Mouse (Mus musculus) midbrain, postnatal 0 days (tissue): ENCODE measurements around the gene Cacna2d4. TPM values are rescaled to one million over a fixed set of nuclear protein-coding genes. Genes with fewer than 3 reads are reported as not detected.
A peak's percentile ranks its signal among the peaks of the same experiment; 100 is the strongest.

Experiments
- ATAC-seq: fragments of 200-750 bp; cut with Nextera tagmentation; 2 replicates; pipeline ENCODE4 v1.8.0; 2017; ENCODE audit warnings: moderate number of reproducible peaks, mild to moderate bottlenecking, moderate TSS enrichment, moderate library complexity; ENCODE audit not compliant: low FRiP score
- DNase-seq: peaks from one replicate; pipeline ENCODE4 v3.0.0-alpha.2; 2015; ENCODE audit warnings: low spot score
- H3K27ac ChIP-seq: fragments of 300-500 bp; sonication (generic); 2 replicates; pipeline ENCODE4 v1.5.1; 2014; ENCODE audit warnings: low read depth, mild to moderate bottlenecking, low read length, mixed read lengths
- H3K27me3 ChIP-seq: fragments of 300-500 bp; sonication (generic); 2 replicates; pipeline ENCODE4 v1.6.1; 2014; ENCODE audit warnings: low read length, control low read depth, mixed read lengths; ENCODE audit not compliant: insufficient read depth
- H3K36me3 ChIP-seq: fragments of 300-500 bp; sonication (generic); 2 replicates; pipeline ENCODE4 v1.6.1; 2014; ENCODE audit warnings: low read length, control low read depth, mixed read lengths; ENCODE audit not compliant: insufficient read depth
- H3K4me1 ChIP-seq: fragments of 300-500 bp; sonication (generic); 2 replicates; pipeline ENCODE4 v1.6.1; 2014; ENCODE audit warnings: mild to moderate bottlenecking, control low read depth, antibody characterized with exemption, low read length, mixed read lengths; ENCODE audit not compliant: insufficient read depth
- H3K4me2 ChIP-seq: fragments of 300-500 bp; sonication (generic); 2 replicates; pipeline ENCODE4 v1.6.1; 2014; ENCODE audit warnings: low read depth, mild to moderate bottlenecking, low read length, mixed read lengths; ENCODE audit not compliant: poor library complexity, severe bottlenecking
- H3K4me3 ChIP-seq: fragments of 300-500 bp; sonication (generic); 2 replicates; pipeline ENCODE4 v1.5.1; 2014; ENCODE audit warnings: low read depth, mild to moderate bottlenecking, low read length, moderate library complexity
- H3K9ac ChIP-seq: fragments of 300-500 bp; sonication (generic); replicated peaks from 2 replicates; pipeline ENCODE4 v1.6.1; 2014; ENCODE audit warnings: mild to moderate bottlenecking, low read length, moderate library complexity, mixed read lengths; ENCODE audit not compliant: poor library complexity, severe bottlenecking
- H3K9me3 ChIP-seq: fragments of 300-500 bp; sonication (generic); 2 replicates; pipeline ENCODE4 v1.6.1; 2016; ENCODE audit warnings: low read length, control low read depth
- CTCF ChIP-seq: IDR thresholded peaks from 2 replicates; pipeline ENCODE4 v1.5.1; 2016; ENCODE audit warnings: antibody characterized with exemption, mild to moderate bottlenecking
- WGBS: fragments of 180-500 bp; shearing (Covaris S2); extraction: QIAGEN DNeasy Blood & Tissue Kit; methylation state at CpG from one replicate; pipeline ENCODE4 v1.1.7; 2014; 5-methylcytosine and 5-hydroxymethylcytosine counted together
- polyA plus RNA-seq: library from polyadenylated mRNA; unstranded; fragments of >200 nt; fragmentation: Nextera tagmentation; extraction: Ambion mirVana; gene quantifications from 2 replicates; pipeline ENCODE4 v1.2.1, GENCODE M21; 2015
- total RNA-seq: library from RNA; depleted of rRNA; stranded (reverse); fragments of >200 nt; gene quantifications from 2 replicates; pipeline ENCODE4 v1.2.3, GENCODE M21; 2014

The Cacna2d4 gene
- total and polyA plus RNA-seq, 2 experiments from 2014 or later: 0.74 to 0.77 TPM

DNA sequence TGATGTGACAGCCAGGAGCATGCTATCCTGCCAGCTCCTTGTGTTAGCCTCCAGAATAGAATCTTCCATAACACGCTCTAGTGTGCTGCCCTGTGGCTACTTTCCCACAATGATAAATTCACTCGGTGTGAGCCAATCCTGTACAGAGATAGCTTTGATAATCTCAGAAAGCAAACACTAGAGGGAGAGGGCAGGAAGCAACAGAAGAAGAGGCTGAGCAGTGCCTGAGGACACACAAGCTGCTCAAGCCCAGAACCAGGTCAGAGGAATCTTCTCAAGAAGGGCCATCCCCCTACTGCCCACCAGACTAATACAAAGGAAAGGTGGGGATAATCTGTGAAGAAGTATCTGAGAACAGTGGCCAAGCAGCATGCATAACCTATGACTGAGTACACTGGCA is 131.1 kb downstream of the Cacna2d4 start:
- H3K4me2 ChIP-seq: no peak overlapping the region
- no peak overlapping the region for H3K9ac ChIP-seq
- TF ChIP-seq CTCF: no peak
- H3K27ac ChIP-seq: no peak overlapping the region
- H3K27me3 ChIP-seq: no peaks in the 10 kb centered on the region
- no peak overlapping the region for H3K4me3 ChIP-seq
- no peak for ATAC-seq
- peaks cover 4% of the 10 kb centered on the region; the same call in 1 of the 2 replicates for H3K36me3 ChIP-seq
- no peak for DNase-seq
- WGBS: 82% methylated on average over 2 of the region's 2 CpGs
- H3K9me3 ChIP-seq: no peaks in the 10 kb centered on the region
- no peaks in the 10 kb centered on the region for H3K4me1 ChIP-seq

DNA sequence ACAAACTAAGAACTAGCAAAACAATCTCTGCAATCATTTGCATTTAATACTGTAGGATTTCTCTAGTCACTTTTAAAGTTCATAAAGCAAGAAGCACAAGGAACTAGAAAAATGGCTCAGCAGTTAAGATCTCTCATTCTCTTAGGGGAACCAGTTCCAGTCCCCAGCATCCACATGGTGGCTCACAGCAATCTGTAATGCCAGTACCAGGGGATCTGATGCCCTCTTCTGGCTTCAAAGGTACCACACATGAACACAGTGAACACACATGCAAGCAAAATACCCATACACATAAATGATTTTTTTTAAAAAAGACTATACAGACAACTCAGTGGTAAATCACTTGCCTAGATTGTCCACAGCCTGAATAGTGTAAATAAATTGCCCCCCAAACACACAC is 135.3 kb downstream of the Cacna2d4 start:
- peak; percentile 40 for TF ChIP-seq CTCF
- no peak overlapping the region for H3K4me3 ChIP-seq
- H3K9ac ChIP-seq: no peak overlapping the region
- H3K4me1 ChIP-seq: no peaks in the 10 kb centered on the region
- H3K27ac ChIP-seq: no peak overlapping the region
- H3K9me3 ChIP-seq: no peaks in the 10 kb centered on the region
- H3K36me3 ChIP-seq: no peaks in the 10 kb centered on the region
- no peaks in the 10 kb centered on the region for H3K27me3 ChIP-seq
- no peak overlapping the region for H3K4me2 ChIP-seq
- DNase-seq (no peak), ATAC-seq (no peak)

DNA sequence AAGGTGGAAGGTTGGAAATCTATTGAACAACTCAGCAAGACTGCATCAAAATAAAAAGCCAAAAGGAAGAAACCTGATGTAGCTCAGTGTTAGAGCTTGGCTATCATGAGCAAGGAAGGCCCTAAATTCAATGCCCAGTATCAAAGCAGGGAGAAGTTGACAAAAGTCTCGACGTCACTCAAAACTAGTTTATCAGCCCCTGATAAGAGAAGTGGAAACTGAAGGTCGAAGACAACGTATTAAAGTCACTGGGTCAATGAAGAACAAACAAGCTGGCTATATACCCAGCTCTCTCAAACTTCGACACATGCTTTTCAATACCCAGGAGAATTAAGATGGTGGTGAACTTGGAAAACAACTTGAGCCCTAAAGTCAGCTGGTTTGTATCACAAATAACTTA is 135.9 kb downstream of the Cacna2d4 start:
- no peak overlapping the region for H3K4me3 ChIP-seq
- DNase-seq: no peak
- no peak overlapping the region for H3K27ac ChIP-seq
- no peaks in the 10 kb centered on the region for H3K36me3 ChIP-seq
- no peaks in the 10 kb centered on the region for H3K9me3 ChIP-seq
- no peak overlapping the region for H3K4me2 ChIP-seq
- ATAC-seq: no peak
- no peaks in the 10 kb centered on the region for H3K27me3 ChIP-seq
- H3K4me1 ChIP-seq: no peaks in the 10 kb centered on the region
- no peak for TF ChIP-seq CTCF
- H3K9ac ChIP-seq: no peak overlapping the region
- 92% methylated on average over 5 of the region's 5 CpGs for WGBS

DNA sequence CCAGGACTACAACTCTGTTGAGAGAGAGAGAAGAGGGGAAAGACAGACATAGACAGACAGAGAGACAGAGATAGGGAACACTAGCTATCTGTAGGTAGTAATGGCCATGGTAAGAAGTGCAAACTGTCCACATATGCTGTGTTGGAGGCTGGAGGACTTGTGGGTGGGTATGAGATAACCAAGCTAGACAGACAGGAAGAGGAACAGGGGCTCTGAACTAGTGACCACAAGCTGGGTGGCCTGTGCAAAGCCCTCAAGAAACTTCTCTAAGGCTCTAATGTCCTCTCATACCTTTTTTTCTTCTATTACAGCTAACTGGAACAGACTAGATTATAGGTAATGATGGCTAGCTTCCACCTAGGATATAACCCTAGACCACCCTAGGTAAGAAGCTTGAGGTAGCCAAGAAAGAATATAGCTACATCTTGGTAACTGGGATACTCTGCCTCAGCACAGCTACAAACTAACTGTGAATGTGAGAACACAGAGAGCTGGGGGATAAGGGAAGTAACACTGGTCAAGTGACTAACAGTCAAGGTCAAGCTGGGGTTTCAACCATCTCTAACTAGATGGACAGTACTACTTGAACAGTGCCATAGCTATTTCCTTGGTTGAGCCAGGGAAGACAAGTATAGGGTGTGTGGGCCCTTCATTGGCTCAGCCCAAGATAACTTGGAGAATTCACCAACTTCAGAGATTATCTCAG is 136.8 kb downstream of the Cacna2d4 start:
- H3K4me1 ChIP-seq: no peaks in the 10 kb centered on the region
- no peak for DNase-seq
- H3K36me3 ChIP-seq: no peaks in the 10 kb centered on the region
- TF ChIP-seq CTCF: no peak
- no peak for ATAC-seq
- H3K9me3 ChIP-seq: no peaks in the 10 kb centered on the region
- H3K4me3 ChIP-seq: no peak overlapping the region
- H3K9ac ChIP-seq: no peak overlapping the region
- H3K27ac ChIP-seq: no peak overlapping the region
- H3K4me2 ChIP-seq: no peak overlapping the region
- no peaks in the 10 kb centered on the region for H3K27me3 ChIP-seq

DNA sequence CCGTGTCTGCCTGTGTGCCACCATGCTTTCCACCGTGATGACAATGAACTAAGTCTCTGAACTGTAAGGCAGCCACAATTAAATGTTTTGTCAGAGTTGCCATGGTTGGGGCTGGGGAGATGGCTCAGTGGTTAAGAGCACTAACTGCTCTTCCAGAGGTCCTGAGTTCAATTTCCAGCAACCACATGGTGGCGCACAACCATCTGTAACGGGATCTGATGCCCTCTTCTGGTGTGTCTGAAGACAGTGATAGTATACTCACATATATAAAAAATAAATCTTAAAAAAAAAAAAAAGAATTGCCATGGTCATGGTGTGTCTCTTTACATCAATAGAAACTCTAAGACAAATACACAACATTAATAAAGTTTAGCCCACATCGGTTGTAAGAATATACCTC is 138.7 kb downstream of the Cacna2d4 start:
- 80% methylated on average over 5 of the region's 5 CpGs for WGBS
- no peak overlapping the region for H3K9ac ChIP-seq
- TF ChIP-seq CTCF: 0 out of 2 replicates have a peak, but pooled peaks have one; percentile 14
- H3K4me3 ChIP-seq: no peak overlapping the region
- no peaks in the 10 kb centered on the region for H3K27me3 ChIP-seq
- no peaks in the 10 kb centered on the region for H3K9me3 ChIP-seq
- ATAC-seq: no peak
- no peaks in the 10 kb centered on the region for H3K4me1 ChIP-seq
- no peaks in the 10 kb centered on the region for H3K36me3 ChIP-seq
- H3K27ac ChIP-seq: no peak overlapping the region
- H3K4me2 ChIP-seq: no peak overlapping the region
- no peak for DNase-seq

DNA sequence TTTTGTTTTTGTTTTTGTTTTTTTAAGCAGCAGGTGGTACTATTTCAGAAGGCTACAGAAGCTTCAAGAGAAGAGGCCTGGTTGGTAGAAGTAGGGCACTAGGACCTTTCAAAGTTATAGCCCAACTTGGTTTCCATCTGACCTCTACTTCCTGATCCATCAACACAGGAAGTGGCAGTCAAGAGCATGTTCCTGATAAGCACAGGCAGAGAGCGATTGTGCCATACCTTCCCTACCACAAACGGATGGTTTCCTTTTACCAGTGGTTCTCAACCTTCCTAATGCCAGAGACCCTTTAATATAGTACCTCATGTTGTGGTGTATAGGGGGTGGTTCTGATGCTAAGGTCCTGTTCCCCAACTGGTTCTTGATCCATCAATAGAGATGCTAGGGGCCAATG is 141.3 kb downstream of the Cacna2d4 start:
- DNase-seq: no peak
- Histone ChIP-seq H3K4me3 (no peak overlapping the region), H3K27ac (no peak overlapping the region), H3K4me2 (no peak overlapping the region), H3K4me1 (no peaks in the 10 kb centered on the region), H3K27me3 (no peaks in the 10 kb centered on the region), H3K36me3 (no peaks in the 10 kb centered on the region), H3K9me3 (no peaks in the 10 kb centered on the region), H3K9ac (no peak overlapping the region)
- TF ChIP-seq CTCF: no peak
- no peak for ATAC-seq
- 86% methylated on average over 2 of the region's 2 CpGs for WGBS
